Mouse (Mus musculus): ENCODE data around the gene Cfap100.

The Cfap100 gene

GRCm38 (mm10) chr6:90428380-90428974 is at the start of gene Cfap100:
Cfap100 (minus strand) TSS chr6:90428797.
- peak; percentile 85 for DNase-seq

GRCm38 (mm10) chr6:90476941-90477518 is 48.4 kb upstream of the Cfap100 start:
- DNase-seq = peak; percentile 50

DNA sequence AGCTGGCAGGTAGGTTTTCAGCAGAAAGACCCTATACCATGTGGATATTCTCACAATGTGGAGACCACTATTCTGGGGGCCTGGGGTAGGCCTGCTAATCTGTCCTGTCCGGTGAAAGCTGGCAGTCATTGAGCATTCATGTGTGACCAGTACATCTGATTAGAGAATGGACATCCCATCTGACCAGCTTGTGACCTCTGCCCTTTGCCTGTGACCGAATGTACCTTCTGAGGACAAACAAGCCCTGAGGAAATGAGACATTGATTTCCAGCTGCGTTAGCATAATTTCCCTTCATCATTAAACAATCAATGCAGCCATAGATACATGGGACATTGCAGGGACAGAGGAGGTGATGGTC is 47.2 kb upstream of the Cfap100 start:
- no peak for DNase-seq

DNA sequence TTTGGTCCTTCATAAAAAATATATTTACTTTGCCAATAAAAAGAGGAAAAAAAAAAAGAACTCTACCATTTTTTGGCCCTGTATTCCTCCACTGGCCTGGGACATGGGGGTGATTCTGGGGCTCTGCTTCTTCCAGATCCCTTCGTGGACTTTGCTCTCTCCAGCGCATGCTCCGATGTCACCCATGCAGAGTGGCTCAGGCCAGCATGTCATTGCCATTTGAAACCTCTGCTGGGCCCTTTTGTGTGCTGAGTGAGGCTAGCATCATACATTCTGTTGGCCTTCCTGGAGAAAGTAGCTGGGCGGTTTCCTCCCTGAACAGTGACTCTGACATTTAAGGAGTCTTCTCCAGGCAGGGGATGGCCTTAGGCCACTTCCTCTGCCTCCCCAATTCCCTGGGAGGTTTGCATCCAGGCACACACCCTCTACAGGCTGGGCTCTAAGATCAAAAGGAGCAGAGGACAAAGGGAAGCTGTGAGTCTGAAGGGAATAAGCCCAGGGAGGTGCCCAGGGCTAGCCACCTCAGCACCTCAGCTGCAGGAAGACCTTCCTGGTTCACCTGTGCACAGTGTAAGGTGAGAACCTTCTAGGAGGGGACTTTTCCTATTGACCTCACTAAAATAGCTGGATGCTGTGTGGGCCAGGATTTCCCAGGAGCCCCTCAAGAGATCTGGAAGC is 46.7 kb upstream of the Cfap100 start:
- no peak for DNase-seq

- no peak for DNase-seq
These were observed 45.8 kb upstream of the Cfap100 start for GRCm38 (mm10) chr6:90474361-90474750.

GRCm38 (mm10) chr6:90473630-90474360 is 45.2 kb upstream of the Cfap100 start:
- no peak for DNase-seq

GRCm38 (mm10) chr6:90472697-90473096 is 44.1 kb upstream of the Cfap100 start:
- DNase-seq = no peak

GRCm38 (mm10) chr6:90472079-90472478 is 43.5 kb upstream of the Cfap100 start:
- DNase-seq = no peak

GRCm38 (mm10) chr6:90470947-90471541 is 42.4 kb upstream of the Cfap100 start:
- no peak for DNase-seq

GRCm38 (mm10) chr6:90470255-90470654 is 41.7 kb upstream of the Cfap100 start:
- DNase-seq = no peak

DNA sequence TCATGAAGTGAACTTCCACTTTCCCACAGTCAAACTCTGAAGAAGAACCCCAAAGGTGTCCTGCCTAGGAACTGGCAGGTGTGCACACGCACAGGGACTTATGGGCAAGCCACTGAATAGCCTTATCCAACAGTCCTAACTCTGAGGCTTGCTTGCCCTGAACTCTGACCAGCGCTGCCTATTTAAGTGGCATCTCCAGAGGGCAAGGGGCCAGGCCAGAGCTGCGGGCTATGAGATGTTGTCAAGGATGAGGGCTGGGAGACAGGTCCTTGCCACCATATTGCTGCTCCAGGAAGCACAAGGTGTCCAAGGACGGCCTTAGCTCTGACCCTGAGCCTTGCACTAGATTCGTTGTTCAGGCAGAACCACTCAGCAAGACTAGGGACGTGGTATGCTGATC is 40.4 kb upstream of the Cfap100 start:
- no peak for DNase-seq

- no peak for DNase-seq
These were observed 39.6 kb upstream of the Cfap100 start for GRCm38 (mm10) chr6:90468216-90468615.

DNA sequence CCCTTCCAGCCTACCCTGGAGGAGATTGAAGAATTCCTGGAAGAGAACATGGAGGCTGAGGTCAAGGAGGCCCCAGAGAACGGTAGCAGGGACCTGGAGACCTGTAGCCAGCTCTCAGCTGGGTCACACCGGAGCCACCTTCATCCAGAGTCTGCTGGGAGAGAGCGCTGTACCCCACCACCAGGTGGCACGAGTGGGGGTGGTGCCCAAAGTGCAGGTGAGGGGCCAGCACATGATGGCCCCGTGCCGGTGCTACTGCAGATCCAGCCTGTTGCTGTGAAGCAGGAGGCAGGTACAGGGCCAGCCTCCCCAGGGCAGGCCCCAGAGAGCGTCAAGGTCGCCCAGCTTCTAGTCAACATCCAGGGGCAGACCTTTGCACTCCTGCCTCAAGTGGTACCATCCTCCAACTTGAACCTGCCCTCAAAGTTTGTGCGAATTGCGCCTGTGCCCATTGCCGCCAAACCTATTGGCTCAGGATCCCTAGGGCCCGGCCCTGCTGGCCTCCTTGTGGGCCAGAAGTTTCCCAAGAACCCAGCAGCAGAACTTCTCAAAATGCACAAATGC is 38.3 kb upstream of the Cfap100 start:
- no peak for DNase-seq

DNA sequence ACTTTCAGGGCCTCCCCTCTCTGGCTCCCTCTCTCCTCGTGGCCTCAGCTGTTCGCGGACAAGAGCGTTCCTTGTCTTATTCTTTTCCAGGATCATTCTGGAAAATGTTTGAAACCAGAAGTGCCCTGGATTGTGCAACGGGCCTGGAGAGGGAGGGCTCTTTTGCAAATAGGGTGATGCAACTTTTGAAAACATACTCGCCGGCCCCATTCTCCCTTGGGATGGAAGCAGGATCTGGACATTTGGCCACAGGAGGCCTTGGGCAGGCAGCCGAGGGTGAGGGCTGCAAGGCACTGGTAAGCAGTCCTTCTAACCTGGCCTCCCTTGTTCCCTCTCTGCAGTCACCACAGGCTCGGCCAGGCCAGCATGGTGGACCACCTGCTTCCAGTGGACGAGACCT is 37.5 kb upstream of the Cfap100 start:
- no peak for DNase-seq

DNA sequence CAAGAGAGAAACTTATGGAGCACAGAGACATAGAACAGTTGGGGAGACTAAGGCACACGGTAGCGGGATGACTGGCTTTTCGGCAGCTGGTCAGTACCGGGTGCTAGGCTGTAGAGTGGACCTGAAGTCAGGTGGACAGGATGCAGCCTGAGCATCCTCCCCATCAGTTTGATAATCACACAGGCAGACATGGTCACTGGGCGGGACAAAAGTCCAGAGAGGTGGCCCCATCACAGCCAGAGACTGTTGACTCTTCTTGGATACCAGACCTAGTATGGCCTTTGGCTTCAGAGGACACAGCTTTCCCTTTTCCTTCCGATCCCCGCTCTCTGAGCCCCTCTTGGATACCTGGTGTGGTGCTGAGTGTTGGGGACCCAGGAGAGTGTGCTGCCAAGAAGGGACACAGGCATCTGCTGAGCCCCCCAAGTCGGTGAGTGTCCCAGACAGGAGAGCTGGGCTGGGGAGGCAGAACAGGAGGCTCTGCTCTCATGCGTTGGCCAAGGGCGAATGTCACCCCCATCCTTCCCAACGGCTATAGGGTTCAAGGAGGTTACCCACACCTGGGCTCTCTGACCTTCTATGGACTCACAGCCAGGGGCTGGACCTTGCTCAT is 36.5 kb upstream of the Cfap100 start:
- DNase-seq = no peak

- no peak for DNase-seq
These were observed 35.4 kb upstream of the Cfap100 start for GRCm38 (mm10) chr6:90463890-90464421.

DNA sequence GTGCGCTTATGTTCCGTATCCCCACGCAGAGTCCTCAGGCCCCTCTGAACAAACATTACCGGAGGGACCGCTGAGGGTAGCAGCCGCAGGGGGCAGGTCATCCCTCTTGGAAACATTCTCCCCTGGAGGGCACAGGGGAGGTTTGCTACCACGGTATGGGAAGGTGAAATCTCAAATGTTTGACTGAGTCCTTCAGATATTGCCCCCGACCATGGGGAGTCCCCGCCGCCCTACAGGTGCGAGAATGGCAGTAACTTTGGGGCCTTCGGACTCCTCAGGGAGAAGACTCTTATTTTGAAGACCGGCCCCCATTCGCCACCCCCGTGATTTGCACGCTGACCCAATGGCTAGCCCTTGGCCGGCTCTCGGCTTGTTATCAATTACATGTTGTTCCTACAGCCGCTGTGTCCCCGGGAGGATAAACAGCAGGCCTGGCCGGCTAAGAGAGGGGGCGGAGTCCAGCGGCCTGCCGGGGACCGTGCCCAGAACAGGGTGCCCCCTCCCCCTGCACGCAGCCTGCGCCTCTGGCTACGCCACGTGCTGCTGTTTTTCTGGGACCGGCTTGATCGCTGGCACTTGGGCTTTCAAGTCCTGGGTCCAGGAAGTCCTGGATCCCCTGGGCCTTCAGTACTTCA is 34.7 kb upstream of the Cfap100 start:
- DNase-seq = peak; percentile 87

GRCm38 (mm10) chr6:90462841-90463227 is 34.2 kb upstream of the Cfap100 start:
- DNase-seq = peak; percentile 64

DNA sequence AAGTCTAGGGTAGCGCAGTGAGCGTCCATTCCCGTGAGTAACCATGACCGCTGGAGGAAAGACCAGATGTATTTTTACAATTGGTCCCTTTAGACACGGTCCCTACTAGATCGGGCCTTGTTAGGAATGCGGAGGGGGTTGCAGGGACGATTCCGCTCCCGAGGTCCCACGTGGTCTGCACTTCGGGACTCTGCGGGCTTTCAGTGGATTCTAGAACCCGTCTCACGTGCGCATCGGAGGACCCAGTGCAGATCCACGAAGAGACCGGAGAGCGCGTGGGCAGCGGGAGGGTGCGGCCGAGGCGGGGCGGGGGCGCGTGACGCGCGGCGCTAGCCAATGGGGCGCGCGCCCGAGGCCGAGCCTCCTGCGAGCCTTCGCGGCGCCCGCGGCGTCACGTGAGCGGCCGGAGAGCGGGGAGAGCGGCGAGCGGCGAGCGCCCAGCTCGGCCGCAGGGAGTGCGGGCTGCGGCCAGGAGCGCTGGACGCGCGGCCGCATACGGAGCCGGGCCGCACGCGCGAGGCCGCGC is 33.6 kb upstream of the Cfap100 start, which contains the start of gene Klf15:
Gene Klf15 (plus strand): TSS at position 396 of the 526 bp plus-strand sequence.
- peak; percentile 88 for DNase-seq

DNA sequence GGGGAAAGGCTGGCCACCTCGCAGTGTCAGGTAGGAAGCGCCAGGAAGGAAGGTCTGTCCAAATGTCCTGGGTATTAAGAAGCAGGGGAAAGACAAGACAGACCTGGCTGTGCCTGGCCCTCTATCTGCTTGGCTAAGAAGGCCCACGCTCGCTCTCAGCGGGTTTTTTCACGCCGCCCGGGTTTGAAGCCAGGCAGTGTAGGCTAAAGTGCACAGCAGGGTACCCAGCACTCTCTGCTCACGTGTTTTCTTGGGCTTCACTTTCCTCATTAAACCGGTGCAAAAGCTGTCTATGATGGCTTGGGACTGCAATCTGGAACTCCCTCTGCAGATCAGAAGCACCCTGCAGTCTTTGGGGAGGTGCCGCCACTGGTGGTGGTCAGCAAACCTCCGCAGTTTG is 33.2 kb upstream of the Cfap100 start:
- no peak for DNase-seq

DNA sequence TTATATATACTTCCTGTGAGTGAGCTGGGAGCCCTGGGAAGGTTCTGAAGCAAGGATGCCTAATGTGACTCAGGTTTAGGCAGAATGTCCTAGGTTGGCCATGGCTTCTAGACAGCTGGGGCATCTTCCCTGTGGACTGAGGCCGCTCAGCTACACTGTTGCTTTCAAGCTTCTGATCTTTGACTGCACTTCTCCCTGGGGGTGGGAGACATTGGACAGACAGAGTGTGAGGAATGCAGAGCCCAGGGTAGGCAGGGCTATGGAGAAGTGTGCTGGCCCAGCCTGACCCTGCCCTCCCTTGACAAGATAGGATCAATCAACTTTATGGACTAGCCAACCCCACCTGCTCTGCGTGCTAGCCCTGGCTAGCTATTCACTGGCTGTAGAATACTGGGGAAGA is 32.6 kb upstream of the Cfap100 start:
- DNase-seq = no peak

- DNase-seq = no peak
These were observed 28.8 kb upstream of the Cfap100 start for GRCm38 (mm10) chr6:90457421-90457820.
